Mouse (Mus musculus): ENCODE results near the gene Mpst. TPM values are rescaled to one million over a fixed set of nuclear protein-coding genes. Genes with fewer than 3 reads are reported as not detected.

Mpst gene
- polyA plus RNA-seq, 1 experiment from 2014 or later, result 1.8 TPM

DNA sequence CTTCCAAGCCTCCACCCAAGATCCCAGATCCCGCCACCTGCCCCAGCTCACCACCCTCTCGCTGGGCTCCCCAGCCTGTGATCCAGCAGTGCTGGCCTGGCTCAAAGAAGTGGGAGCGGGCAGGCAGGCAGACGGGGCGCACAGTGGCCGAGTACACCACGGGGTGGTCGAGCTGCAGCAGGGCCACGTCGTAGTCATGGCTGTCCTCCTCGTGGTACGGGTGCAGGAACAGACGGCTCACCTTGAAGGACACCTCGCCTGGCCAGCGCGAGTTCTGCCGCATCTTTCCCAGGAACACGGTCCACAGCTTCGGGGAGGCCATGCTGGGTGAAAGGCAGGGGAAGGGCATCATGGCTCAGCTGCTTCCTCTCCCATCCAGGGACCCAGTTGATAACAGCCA, 36.0 kb downstream of the Mpst start:
- 91% methylated on average over 19 of the region's 19 CpGs for WGBS
- Histone ChIP-seq H3K27ac (no peak overlapping the region), H3K4me3 (no peak overlapping the region), H3K4me1 (peaks cover 29% of the 10 kb centered on the region), H3K9me3 (replicated peaks) (no peaks in the 10 kb centered on the region), H3K36me3 (no peaks in the 10 kb centered on the region), H3K4me2 (replicated peaks) (no peak overlapping the region), H3K9ac (no peak overlapping the region), H3K27me3 (no peaks in the 10 kb centered on the region)
- no peak for ATAC-seq (ENCODE audit: low FRiP score)

DNA sequence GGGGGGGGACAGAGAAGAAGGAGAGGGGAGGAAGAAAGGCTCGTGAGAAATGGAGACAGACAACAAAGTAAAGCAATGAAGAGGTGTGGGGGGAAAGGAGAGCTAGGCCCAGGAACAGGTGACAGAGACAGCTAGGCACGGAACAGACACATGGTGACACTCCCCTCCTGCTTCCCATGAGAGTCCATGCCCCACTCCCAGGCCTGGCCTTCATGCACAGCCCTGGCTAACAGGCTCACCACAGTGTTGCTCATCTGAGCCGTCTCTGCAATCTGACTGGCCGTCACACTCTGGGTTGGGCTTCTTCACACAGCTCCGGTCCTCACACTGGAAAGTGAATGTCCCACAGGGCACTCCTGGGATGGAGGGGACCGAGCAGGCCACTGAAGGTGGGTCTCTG, 37.6 kb downstream of the Mpst start:
- Histone ChIP-seq H3K27ac (no peak overlapping the region), H3K4me1 (peaks cover 20% of the 10 kb centered on the region), H3K9ac (peak overlapping the region; percentile 9; the same call in 1 of the 2 replicates), H3K4me2 (replicated peaks) (no peak overlapping the region), H3K9me3 (replicated peaks) (no peaks in the 10 kb centered on the region), H3K27me3 (no peaks in the 10 kb centered on the region), H3K36me3 (no peaks in the 10 kb centered on the region), H3K4me3 (no peak overlapping the region)
- no peak for ATAC-seq (ENCODE audit: low FRiP score)
- 43% methylated on average over 6 of the region's 6 CpGs for WGBS

DNA sequence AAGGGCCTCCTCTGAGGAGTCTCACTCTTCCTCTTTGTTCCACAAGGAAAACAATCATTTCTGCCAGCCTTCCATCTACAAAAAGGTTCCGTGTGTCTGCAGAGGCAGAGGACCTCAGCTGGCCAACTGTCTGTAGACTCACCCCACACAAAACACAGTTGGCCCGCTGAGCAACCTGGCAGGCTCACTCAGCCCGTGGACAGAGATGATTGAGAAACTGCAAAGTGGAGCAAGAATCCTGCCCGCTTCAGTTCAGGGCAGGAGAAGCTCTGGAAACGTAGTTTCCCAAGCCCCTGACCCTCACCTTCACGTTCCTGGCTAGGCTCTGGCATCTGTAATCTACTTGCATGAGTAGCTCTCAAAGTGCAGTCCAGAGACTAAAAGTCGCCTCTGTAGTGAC, 40.9 kb downstream of the Mpst start:
- no peak overlapping the region for H3K27ac ChIP-seq

DNA sequence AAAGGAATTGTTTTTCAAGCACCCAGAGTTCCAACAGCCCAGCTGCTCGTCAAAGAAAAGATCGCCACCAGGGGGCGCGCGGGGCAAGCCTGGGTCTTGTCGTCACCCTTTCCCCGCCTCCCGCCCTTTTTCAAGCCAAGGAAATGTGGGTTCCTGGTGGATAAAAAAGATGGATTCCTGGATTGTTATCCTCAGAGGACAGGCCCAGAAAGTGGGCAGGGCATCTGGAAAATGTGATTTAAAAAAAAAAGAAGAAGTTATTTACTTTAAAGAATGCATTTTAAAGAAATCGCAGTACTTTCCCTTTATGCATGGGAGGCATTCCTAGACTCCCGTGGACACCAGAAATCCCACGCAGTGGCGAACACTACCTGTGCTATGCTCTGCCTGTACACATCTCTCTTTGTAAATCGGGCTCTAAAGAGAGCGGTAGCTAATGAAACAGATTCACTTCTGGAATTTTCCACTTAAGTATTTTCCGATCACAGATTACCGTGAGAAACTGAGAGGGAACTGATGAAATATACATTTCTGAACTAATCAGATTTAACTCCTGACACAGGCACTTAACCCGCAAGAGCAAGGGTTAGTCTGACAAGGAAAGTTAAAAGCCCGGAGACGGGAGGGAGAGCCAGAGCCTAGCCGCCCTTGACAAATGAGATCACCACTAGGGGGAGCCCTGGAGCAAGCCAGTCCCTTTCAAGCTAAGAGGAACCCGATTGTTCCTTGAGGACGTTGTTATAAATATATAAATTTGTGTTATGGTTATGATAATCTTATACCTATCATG, 41.7 kb downstream of the Mpst start:
- WGBS, result 2% methylated on average over 22 of the region's 22 CpGs
- Histone ChIP-seq H3K4me2 (replicated peaks) (peak overlapping the region; percentile 58), H3K27ac (peak overlapping the region; percentile 60), H3K36me3 (no peaks in the 10 kb centered on the region), H3K9ac (peak overlapping the region; percentile 47; the same call in 1 of the 2 replicates), H3K4me3 (peak overlapping the region; percentile 20), H3K9me3 (replicated peaks) (no peaks in the 10 kb centered on the region), H3K4me1 (peaks cover 23% of the 10 kb centered on the region), H3K27me3 (no peaks in the 10 kb centered on the region)
- 0 out of 2 replicates have a peak, but pooled peaks have one; percentile 48 for ATAC-seq (ENCODE audit: low FRiP score)

More for the DNA sequence above, 40.9 kb downstream of the Mpst start:
- H3K9ac ChIP-seq, result no peak overlapping the region
- H3K36me3 ChIP-seq, result no peaks in the 10 kb centered on the region
- no peak overlapping the region for H3K4me3 ChIP-seq
- no peak for ATAC-seq (ENCODE audit: low FRiP score)
- peaks cover 23% of the 10 kb centered on the region for H3K4me1 ChIP-seq
- H3K9me3 ChIP-seq (replicated peaks), result no peaks in the 10 kb centered on the region
- H3K4me2 ChIP-seq (replicated peaks), result no peak overlapping the region
- H3K27me3 ChIP-seq, result no peaks in the 10 kb centered on the region
- WGBS, result 55% methylated on average over 7 of the region's 7 CpGs

DNA sequence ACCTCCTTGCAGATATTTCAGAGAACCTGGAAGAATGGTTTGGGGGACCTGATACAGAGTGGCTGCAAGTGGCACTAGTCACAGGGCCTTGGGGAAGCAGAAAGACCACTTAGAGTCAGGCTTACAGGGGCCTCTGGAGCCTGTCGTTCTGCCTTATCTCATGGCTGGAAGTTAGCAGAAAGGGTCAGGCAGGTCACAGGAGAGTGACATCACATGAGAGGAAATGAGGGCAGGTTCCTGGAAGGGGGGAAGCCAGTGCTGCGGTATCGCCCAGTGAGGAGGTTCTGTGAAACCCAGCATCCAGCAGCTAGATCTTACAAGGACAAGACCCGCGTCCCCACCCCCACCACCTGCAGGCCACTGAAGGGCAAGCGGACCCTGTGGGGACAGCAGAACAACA, 42.9 kb downstream of the Mpst start:
- Histone ChIP-seq H3K4me1 (peaks cover 15% of the 10 kb centered on the region), H3K9me3 (replicated peaks) (no peaks in the 10 kb centered on the region), H3K4me3 (no peak overlapping the region), H3K27me3 (no peaks in the 10 kb centered on the region), H3K36me3 (no peaks in the 10 kb centered on the region), H3K9ac (no peak overlapping the region), H3K27ac (no peak overlapping the region; the same call in 1 of the 2 replicates), H3K4me2 (replicated peaks) (no peak overlapping the region)
- ATAC-seq (ENCODE audit: low FRiP score), result no peak
- 65% methylated on average over 6 of the region's 6 CpGs for WGBS

DNA sequence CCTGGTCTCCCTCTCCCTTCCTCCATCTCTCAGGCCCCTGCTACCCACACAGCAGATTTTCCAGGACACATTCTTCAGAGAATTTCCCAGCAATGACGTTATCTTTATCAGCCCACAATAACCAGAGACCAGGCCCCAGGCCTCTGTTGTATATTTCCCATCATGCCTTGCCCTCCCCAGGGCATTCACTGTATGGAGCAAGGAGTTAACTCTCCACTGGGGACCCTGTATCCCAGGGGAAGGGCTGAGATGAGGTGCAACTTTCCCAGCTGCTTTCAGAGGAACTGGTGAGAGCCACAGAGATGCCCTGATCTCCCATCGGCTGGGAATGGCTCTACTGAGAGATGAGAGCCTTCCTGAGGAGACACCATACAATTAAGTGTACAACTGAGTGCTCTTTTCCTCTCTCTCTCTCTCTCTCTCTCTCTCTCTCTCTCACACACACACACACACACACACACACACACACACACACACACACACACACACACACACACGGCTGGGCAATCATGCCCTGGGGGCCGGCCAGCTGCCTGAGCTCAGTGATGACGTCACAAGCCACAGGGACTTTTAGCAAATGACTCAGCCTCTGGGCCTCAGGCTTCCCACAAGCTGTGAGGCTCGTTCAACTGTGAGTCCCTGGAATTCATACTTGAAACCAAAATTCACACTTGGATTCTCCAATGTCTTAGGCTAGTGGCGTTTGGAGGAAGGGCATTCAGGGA, 43.6 kb downstream of the Mpst start:
- WGBS, result 32% methylated on average over 7 of the region's 7 CpGs
- no peak for ATAC-seq (ENCODE audit: low FRiP score)
- Histone ChIP-seq H3K4me3 (no peak overlapping the region), H3K9ac (no peak overlapping the region), H3K36me3 (no peaks in the 10 kb centered on the region), H3K4me1 (peaks cover 15% of the 10 kb centered on the region), H3K4me2 (replicated peaks) (no peak overlapping the region), H3K27me3 (no peaks in the 10 kb centered on the region), H3K27ac (peak overlapping the region; percentile 64), H3K9me3 (replicated peaks) (no peaks in the 10 kb centered on the region)

DNA sequence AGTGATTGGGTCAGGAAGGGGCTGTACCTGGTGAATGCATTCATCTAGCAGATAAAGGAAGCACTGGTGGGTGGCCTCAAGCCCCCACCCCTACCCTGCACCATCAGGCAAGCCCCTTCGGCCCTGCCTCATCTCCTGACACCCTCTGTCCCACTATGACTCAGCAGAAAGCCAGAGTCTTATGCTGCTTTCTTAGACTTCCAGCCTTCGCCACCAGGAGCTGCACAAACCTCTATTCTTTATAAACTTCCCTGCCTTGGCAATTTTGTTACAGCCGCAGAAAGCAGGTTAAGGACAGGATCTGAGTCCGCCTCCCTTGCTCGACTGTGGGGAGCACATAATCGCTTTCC, 44.2 kb downstream of the Mpst start:
- H3K27me3 ChIP-seq, result no peaks in the 10 kb centered on the region
- WGBS, result 89% methylated on average over 6 of the region's 6 CpGs
- H3K27ac ChIP-seq, result peak overlapping the region; percentile 64; the same call in 1 of the 2 replicates
- H3K4me2 ChIP-seq (replicated peaks), result no peak overlapping the region
- ATAC-seq (ENCODE audit: low FRiP score), result no peak
- H3K36me3 ChIP-seq, result no peaks in the 10 kb centered on the region
- H3K4me3 ChIP-seq, result no peak overlapping the region
- H3K9ac ChIP-seq, result no peak overlapping the region
- peaks cover 15% of the 10 kb centered on the region for H3K4me1 ChIP-seq
- no peaks in the 10 kb centered on the region for H3K9me3 ChIP-seq (replicated peaks)

DNA sequence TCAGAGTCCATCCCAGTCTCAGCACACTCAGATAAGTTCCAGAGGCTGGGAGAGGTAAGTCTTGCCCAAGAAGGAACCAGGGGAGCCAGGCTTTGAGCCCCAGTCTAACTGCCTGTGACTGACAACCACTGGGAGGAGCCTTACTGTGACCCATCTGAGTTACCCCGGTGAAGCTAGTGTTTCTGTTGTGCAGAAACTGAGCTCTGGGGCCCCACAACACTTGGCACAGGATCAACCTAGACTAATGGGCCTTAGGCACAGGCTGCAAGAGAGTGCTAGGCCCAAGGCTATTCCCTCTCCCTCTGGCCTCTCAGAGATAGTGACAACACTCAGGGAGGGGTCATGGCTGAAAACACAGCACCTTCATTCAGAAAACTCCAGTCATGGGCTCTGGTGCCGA, 45.0 kb downstream of the Mpst start:
- H3K27ac ChIP-seq, result no peak overlapping the region
- 89% methylated on average over 2 of the region's 2 CpGs for whole genome bisulfite sequencing
- H3K4me1 ChIP-seq, result peaks cover 15% of the 10 kb centered on the region
- H3K4me2 ChIP-seq (replicated peaks), result no peak overlapping the region
- no peaks in the 10 kb centered on the region for H3K27me3 ChIP-seq
- ATAC-seq (ENCODE audit: low FRiP score), result no peak
- H3K4me3 ChIP-seq, result no peak overlapping the region
- no peak overlapping the region for H3K9ac ChIP-seq
- H3K9me3 ChIP-seq (replicated peaks), result no peaks in the 10 kb centered on the region
- H3K36me3 ChIP-seq, result no peaks in the 10 kb centered on the region

DNA sequence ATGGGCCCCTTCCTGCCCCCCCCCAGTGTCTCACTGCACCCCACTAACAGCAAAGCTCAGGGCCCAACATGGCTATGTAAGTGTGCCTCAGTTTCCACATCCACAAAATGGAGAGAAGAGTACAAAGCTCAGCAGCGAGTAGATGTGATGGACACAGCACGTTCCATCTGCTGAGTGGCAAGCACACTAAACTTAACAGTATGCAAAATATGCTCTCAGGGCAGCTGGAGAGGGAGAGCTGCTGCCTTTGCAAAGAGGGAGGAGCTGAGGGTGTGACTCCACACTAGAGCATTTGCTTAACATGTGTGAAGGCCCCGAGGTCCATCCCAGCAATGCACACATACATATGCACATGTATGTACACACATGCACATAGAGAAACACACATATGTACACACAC, 46.7 kb downstream of the Mpst start:
- 82% methylated on average over 3 of the region's 3 CpGs for WGBS
- Histone ChIP-seq H3K27ac (no peak overlapping the region), H3K9ac (no peak overlapping the region), H3K4me2 (replicated peaks) (no peak overlapping the region), H3K27me3 (no peaks in the 10 kb centered on the region), H3K36me3 (no peaks in the 10 kb centered on the region), H3K4me1 (peaks cover 13% of the 10 kb centered on the region), H3K9me3 (replicated peaks) (no peaks in the 10 kb centered on the region), H3K4me3 (no peak overlapping the region)
- no peak for ATAC-seq (ENCODE audit: low FRiP score)

DNA sequence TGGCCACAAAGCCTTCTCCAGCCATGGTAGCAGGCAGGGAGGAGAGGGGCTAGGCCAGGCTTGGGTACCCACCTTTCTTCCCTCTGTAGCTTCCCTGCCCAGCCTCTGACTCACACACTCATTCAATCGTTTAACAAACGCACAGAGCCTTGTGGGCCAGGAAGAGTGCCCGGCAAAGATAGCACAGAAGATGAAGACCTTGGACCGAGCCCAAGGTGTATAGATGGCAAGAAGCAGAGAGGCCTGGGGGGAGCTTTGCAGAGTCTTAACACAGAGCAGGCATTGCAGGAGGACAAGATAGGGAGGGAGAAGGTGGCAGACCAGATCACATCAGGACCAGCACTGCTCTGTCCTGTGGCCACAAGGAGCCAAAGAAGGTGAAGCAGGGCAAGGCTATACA, 49.0 kb downstream of the Mpst start:
- Histone ChIP-seq H3K4me3 (no peak overlapping the region), H3K36me3 (no peaks in the 10 kb centered on the region), H3K27me3 (no peaks in the 10 kb centered on the region), H3K9ac (no peak overlapping the region), H3K4me2 (replicated peaks) (no peak overlapping the region), H3K4me1 (peaks cover 1% of the 10 kb centered on the region), H3K9me3 (replicated peaks) (no peaks in the 10 kb centered on the region), H3K27ac (no peak overlapping the region)
- 85% methylated on average over 4 of the region's 4 CpGs for WGBS
- no peak for ATAC-seq (ENCODE audit: low FRiP score)

DNA sequence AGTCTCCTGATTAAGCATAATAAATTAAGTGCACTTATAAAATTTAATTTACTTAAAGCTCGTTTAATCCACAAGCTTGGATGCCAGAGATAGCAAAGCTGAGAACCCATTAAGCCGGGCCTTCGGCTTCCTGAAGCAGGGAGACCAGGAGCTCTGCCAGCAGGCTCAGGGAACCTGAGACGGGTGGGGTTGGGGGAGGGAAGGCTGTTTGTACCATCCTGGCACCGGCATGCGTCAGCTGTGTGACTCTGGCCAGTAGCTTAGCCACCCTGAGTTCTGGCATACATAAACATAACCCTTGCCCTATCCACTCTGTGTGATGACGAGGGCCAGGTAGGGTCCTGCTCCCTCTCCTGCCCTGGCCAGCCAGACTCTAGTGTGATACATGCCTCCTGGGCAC, 49.8 kb downstream of the Mpst start:
- H3K9ac ChIP-seq, result peak overlapping the region; percentile 18; the same call in 1 of the 2 replicates
- no peak overlapping the region for H3K4me3 ChIP-seq
- no peaks in the 10 kb centered on the region for H3K9me3 ChIP-seq (replicated peaks)
- no peak overlapping the region for H3K4me2 ChIP-seq (replicated peaks)
- no peaks in the 10 kb centered on the region for H3K36me3 ChIP-seq
- H3K27me3 ChIP-seq, result no peaks in the 10 kb centered on the region
- H3K27ac ChIP-seq, result no peak overlapping the region
- ATAC-seq (ENCODE audit: low FRiP score), result no peak
- WGBS, result 54% methylated on average over 7 of the region's 7 CpGs
- H3K4me1 ChIP-seq, result no peaks in the 10 kb centered on the region; the same call in none of the 2 replicates

DNA sequence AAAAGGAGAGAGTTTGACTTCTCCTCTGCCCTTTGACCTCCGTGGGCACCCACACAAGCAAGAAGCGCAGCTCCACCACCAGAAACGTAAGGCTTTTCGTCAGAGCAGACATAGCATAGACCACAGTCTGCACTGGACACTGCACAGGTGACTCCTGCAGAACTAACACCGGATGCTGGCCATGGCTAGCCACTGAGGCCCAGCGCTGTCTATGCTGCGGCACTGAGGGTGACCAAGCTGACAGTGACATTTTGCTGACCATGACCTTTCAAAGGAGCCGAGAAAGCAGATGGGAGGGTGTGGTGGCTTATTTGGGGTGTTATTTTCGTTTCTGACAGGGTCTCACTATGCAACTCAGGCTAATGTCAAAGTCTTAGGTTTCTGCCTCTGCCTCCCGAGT, 51.0 kb downstream of the Mpst start:
- Histone ChIP-seq H3K4me2 (replicated peaks) (no peak overlapping the region), H3K27ac (no peak overlapping the region), H3K9ac (no peak overlapping the region), H3K4me3 (no peak overlapping the region), H3K36me3 (no peaks in the 10 kb centered on the region), H3K9me3 (replicated peaks) (no peaks in the 10 kb centered on the region), H3K4me1 (no peaks in the 10 kb centered on the region; the same call in 1 of the 2 replicates), H3K27me3 (no peaks in the 10 kb centered on the region)
- 79% methylated on average over 10 of the region's 10 CpGs for WGBS
- ATAC-seq (ENCODE audit: low FRiP score), result no peak

All from hindbrain, embryonic 12.5 days (tissue).